Mouse (Mus musculus) left cerebral cortex, adult 2 months (tissue): Measurements from ENCODE around the gene Syne1. TPM values are rescaled to one million over a fixed set of nuclear protein-coding genes. Genes with fewer than 3 reads are reported as not detected.
"Not testable (repeated sequence)": the region's sequence is repeated elsewhere in the genome, so short reads cannot be mapped to it uniquely, and the experiment has no call there.

Experiments used
- DNase-seq, 2 experiments: peaks; one replicate each; pipeline ENCODE4 v3.0.0; 2021 to 2022; ENCODE audit warnings: low spot score in 2 of 2, mixed read lengths in 1 of 2; ENCODE audit errors: extremely low spot score in 1 of 2
- H3K27ac ChIP-seq: fragments of 200-600 bp; 2 replicates; pipeline ENCODE4 v1.8.1; 2022
- H3K4me3 ChIP-seq: fragments of 200-600 bp; 2 replicates; pipeline ENCODE4 v1.8.1; 2022
- CTCF ChIP-seq: fragments of 200-600 bp; IDR thresholded peaks from 2 replicates; pipeline ENCODE4 v1.8.1; 2022; ENCODE audit warnings: antibody characterized with exemption, mild to moderate bottlenecking, moderate library complexity
- intact Hi-C: fragments of 180-260 bp; cut with DNase I; formaldehyde crosslinking; loops from one replicate; pipeline ENCODE4 v1.15.1; 2025
- total RNA-seq, 2 experiments: library from RNA; stranded (reverse); gene quantifications; 2 replicates each; pipeline ENCODE4 v1.2.3; 2021

Syne1 gene
- total RNA-seq, 2 experiments from 2014 or later: 430 to 445 TPM

DNA sequence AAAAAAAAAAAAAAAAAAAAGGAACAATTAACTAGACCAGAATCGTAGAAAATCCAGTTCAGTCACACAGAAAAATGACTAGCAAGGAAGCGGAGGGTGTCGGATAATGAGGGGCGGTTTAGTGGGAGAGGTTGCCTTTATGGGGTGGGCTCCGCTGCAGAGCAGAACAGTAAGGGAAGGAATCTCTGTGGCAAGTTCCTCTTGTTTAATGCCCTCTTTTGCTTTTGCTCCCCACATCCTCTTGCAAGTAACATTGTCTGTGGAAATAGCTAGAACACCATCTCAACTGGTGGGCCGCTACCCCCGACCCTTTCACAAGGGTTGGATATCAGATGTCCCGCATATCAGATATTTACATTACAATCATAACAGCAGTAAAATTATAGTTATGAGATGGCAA, 37.1 kb downstream of the Syne1 start:
- no peak for TF ChIP-seq CTCF
- intact Hi-C loops: no loop called here
- no peak for DNase-seq
- Histone ChIP-seq H3K4me3 (no peak overlapping the region), H3K27ac (no peak overlapping the region)

GRCm38 (mm10) chr10:5512285-5512684, 39.0 kb downstream of the Syne1 start:
- DNase-seq: no peak
- intact Hi-C loops: no loop called here
- no peak overlapping the region for H3K27ac ChIP-seq
- no peak overlapping the region for H3K4me3 ChIP-seq
- peak; percentile 53 for TF ChIP-seq CTCF

DNA sequence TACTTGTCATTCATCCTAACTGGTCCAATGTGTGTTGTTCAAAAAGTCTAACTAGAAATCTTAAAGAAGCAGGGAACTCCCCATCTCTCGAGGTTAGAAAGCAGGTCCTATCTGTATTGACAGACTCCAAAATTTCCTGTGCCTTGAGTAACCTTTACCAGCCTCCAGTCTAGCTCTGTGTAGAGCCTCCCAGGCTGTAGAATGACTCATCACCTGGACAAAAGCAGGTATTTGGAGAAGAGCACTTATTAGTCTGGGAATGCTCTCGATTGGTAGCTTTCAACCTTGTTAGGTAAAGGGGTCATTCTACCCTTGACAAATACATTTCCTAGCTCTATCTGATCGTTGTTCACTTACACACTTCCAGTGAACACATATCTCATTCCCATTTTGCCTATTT, 39.9 kb downstream of the Syne1 start:
- Histone ChIP-seq H3K27ac (no peak overlapping the region), H3K4me3 (no peak overlapping the region)
- no peak for TF ChIP-seq CTCF
- DNase-seq: no peak
- intact Hi-C loops: no loop called here

DNA sequence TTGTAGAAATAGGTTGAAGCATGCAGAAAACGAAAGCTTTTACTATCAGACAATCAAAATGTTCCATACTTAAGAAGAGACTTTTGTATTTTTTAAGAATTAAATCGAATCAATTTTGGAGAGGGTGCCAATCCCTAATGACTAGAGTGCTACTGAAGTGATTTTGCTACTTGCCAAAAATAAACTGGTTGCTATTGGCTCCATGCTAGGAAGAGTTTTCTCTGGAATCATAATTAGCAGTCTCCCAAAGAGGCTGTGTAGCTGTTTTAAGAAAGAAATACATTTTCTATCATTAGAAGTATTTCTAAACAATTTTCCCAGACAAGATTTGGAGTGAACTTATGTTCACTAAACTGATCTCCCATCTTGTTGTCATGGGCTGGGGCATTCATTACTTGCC, 43.8 kb downstream of the Syne1 start:
- H3K4me3 ChIP-seq: no peak overlapping the region
- intact Hi-C loops: no loop called here
- no peak for TF ChIP-seq CTCF
- peak overlapping the region; percentile 54; the same call in 1 of the 2 replicates for H3K27ac ChIP-seq
- no peak for DNase-seq

DNA sequence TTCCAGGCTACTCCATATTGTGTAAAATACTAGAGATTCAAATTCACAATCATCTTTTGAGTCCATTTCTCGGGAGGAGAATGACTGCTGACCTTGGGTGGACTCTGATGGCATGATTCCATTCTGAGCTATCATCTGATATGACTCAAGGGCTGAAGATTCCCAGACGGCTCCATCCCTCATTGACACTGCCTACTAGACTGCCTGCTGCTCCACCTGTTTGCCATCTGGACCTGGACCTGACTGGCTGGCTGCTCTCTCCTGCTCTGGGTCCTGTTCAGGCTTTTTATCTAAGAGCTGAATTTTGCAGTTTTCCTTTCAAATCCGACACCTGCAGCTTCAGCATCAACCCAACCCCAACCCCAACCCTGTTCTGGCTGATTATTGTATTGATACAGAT, 46.5 kb downstream of the Syne1 start:
- H3K27ac ChIP-seq: no peak overlapping the region
- intact Hi-C loops: no loop called here
- H3K4me3 ChIP-seq: no peak overlapping the region
- no peak for TF ChIP-seq CTCF
- DNase-seq: no peak

DNA sequence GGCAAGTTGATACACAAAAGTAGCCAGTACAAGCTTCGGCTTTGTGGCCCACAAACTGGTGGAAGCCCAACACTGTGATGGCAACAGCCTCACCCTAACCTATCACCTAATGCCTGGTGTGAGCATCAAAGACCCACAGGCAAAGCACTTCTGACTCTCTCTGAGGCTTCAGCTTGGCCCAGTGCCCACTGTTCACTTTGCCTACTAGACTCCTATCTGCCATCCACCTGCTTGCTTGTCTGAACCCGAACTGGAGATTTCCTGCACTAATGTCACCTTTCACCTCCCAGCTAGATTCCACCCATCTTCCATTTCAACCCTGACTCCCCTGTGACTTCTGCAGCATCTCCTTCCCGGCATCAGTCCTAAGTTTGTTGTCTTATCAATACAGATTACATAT, 47.4 kb downstream of the Syne1 start:
- DNase-seq: no peak
- Histone ChIP-seq H3K4me3 (no peak overlapping the region), H3K27ac (no peak overlapping the region)
- intact Hi-C loops: no loop called here
- no peak for TF ChIP-seq CTCF

DNA sequence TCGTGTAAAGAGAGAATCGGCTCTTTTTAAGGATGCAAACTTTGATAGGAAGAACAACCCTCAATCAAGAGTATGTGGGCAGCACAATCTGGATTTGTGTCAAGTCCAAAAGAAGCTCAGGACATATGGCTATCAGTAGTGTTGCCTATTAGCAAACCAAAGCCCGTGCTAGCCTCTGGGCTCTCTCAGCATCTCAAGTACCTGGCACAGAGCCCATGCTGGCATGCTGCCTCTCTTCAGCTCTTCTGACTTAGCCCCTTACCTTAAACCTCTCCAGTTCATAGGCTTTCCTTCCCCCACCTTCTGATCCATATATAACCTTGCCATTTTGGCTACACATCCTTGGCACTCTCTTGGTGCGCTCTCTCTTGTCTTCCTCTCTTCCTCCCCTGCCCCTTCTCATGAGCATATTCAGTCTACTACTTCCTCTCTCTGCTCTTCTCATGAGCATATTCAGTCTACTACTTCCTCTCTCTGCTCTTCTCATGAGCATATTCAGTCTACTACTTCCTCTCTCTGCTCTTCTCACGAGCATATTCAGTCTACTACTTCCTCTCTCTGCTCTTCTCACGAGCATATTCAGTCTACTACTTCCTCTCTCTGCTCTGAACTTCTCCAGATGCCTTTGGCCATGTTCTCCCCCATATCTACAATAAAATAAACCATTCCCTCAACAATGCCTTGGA, 51.5 kb downstream of the Syne1 start:
- H3K27ac ChIP-seq: peak overlapping the region; percentile 10; the same call in 1 of the 2 replicates
- intact Hi-C loops, H3K4me3 ChIP-seq: not testable (repeated sequence)
- DNase-seq: peak in 1 of 2 experiments; percentile 42

- H3K4me3 ChIP-seq: no peak overlapping the region
- no peak for TF ChIP-seq CTCF
- intact Hi-C loops: no loop called here
- no peak overlapping the region for H3K27ac ChIP-seq
- DNase-seq: no peak
Measured at GRCm38 (mm10) chr10:5497859-5498258, 53.4 kb downstream of the Syne1 start.

DNA sequence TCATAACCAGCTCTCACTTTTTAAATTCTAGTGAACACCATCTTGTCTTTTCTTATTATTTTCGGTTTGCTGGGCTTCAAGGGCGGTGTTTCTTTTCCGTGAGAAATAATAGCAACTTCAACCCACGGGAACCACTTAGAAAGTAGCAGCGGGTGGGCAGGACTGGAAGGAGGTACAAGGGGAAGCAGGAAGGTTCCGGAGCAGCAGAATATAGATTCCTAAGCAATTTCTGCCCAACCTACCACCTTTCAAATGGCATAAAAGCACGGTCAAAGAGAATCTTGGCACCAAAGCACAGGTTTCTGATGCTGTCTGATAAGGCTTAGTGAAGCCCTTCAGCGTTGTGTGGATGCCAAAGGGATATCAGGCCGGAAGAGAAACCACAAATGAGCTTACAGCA, 60.2 kb downstream of the Syne1 start:
- no peak overlapping the region for H3K4me3 ChIP-seq
- TF ChIP-seq CTCF: no peak
- intact Hi-C loops: loop anchor here (1.0 kb wide), 1 partner anchor 112 kb away; no protein-coding TSS in a partner anchor
- H3K27ac ChIP-seq: no peak overlapping the region; the same call in 1 of the 2 replicates
- DNase-seq: no peak

GRCm38 (mm10) chr10:5490029-5490428, 61.3 kb downstream of the Syne1 start:
- no peak for DNase-seq
- intact Hi-C loops: no loop called here
- Histone ChIP-seq H3K27ac (no peak overlapping the region; the same call in 1 of the 2 replicates), H3K4me3 (no peak overlapping the region)
- TF ChIP-seq CTCF: peak; percentile 69

DNA sequence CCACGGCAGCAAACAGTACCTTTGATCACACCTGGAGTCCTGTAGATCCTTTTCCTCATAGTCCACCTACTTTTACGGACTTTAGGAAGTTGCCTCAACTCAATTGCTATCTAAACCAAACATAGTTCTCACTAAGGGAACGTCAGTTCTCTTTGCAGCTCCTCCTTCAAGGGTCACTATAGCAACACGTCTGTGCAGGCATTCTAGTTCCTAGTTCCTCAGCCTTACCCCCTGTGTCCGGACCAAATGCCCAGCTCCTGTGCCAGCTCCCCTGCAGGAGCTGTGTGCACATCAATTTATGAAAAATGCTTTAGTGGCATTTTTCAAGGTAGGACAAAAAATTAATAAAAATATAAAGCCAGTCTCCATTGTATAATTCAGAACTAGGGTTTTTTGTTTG, 63.2 kb downstream of the Syne1 start:
- H3K4me3 ChIP-seq: no peak overlapping the region
- intact Hi-C loops: no loop called here
- H3K27ac ChIP-seq: no peak overlapping the region
- no peak for DNase-seq
- no peak for TF ChIP-seq CTCF

DNA sequence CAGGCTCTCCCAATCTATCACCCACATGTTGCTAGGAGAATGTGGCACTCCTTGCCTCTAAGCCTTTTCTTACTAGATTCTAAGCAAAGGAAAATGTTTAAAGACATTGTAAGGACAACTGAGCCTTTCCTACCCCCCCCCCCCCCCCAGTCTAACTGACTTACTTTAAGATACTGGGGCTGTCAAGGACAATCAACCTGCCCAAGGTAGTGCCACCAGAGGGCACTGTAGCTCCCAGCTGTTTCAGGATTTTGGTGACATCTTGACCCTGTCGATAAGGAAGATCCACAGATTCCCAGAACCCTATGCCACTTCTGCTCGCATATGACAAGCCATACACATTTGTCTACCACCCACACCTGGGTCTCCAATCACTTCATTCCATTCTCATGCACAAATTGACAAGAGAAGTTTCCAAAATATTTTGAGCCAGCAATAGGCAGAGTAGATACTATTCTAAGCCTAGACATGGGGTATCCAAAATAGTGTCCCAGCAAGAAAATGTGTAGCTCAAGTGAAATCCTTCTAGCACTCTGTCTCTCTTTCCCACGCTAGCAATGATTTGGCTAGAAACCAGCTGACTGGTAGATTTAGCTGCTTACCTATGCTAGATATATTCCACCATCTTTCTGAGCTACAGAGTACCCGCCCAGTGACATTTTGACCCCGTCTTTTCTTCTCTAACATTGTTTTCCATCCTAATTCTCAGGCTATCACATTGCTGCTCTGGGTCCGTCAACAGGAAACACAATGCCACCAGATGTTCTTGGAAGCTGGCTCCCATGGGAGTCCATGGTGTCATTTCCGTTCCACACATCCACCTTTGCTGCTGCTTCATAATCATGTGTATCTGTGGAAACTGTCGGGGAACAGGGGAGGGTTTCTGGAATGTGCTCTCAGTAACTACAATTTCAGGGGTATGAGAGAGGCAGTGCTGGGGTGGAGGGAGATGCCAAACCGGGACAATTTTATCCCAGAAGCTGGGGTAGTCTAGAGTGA, 70.4 kb downstream of the Syne1 start:
- intact Hi-C loops: loop anchor here (2.0 kb wide), 1 partner anchor 70 kb away; the partner anchor contains the start of gene Syne1
- TF ChIP-seq CTCF: no peak; the same call in 1 of the 2 replicates
- H3K27ac ChIP-seq: no peak overlapping the region
- no peak overlapping the region for H3K4me3 ChIP-seq
- no peak for DNase-seq
